Mouse (Mus musculus) cerebellum, adult (tissue): ENCODE measurements at regions not wholly inside any gene's neighbourhood (a gene's known extent, or its start where the extent isn't known, plus 50 kb on each side); places are given as distances from the start of the nearest gene placed in this dataset.

Experiments
- ATAC-seq: cut with Nextera tagmentation; 2 replicates; pipeline ENCODE4 v1.9.2; 2017; ENCODE audit warnings: mild to moderate bottlenecking, moderate library complexity, mixed read lengths; ENCODE audit not compliant: insufficient number of reproducible peaks, low FRiP score, low TSS enrichment

DNA sequence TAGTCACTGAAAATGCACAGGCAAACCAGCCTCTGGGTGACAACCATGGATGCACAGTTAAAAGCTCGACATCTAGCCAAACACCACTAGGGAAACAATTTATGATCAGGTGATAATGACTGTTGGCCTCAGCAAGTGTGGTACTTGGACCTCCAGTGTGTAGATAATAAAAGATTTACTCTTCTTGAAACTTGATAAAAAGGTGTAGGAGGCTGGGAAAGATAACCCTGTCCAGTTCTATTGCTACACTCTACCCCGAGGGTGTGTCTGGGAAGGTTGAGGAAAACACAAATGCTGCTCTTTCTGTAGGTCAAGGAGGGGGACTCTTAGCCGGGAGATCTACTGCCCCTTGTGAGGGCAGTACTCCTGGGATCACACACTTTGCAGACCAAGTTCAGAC is 152.4 kb upstream of the Pik3r1 start:
- ATAC-seq: no peak

DNA sequence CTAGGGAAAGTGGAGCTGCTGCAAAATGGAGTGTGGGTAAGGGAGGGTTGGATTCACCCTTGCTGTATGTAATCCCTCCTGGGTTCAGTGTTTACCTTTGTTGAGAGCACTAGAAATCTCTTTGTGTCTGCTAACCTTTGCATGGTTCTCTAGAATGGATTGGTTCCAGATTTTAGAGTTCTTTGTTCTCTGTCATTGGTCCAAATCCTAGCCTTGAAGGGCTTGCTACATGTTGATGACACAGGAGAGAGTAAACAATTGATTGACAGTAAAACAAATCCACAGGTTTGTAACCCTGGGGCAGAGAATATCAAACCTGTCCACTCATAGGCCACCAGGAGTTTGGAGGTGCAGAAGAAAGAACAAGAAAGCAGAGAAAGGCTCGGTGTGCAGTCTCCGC is 156.6 kb upstream of the Pik3r1 start:
- no peak for ATAC-seq

DNA sequence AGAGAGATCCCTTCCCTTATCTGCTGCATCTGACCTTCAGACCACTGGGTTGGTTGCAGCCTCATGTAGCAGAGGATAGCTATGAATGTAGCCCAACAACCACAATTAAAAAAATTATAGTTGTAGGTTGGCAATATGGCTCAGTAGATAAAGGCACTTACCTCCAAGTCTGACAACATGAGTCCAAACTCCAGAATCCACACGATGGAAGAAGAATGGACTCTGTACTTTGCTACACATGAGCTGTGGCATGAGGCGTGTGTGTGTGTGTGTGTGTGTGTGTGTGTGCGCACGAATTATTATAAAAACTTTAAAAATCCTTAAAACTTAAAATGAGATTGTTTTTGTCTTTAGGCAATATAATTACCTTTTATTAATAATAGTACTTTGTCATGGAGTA is 163.2 kb upstream of the Pik3r1 start:
- no peak for ATAC-seq

DNA sequence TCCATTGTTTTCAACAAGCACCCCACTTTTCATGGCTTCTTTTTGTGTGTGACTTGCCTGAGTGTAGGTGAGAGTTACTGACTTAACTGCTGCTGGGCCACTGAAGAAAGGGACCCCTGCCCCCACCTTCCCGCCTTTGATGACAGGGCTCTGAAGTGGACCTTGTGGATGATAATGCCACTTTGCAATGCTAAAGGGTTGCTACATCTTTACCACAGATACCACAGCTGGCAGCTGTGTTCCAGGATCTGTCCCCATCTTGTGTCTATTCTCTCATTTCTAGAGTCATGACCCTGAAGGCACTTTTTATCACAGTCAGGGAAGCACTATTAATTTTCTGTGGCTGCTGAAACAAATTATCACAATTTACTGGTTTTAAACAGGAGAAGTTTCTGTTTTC is 163.9 kb upstream of the Pik3r1 start:
- ATAC-seq: no peak

DNA sequence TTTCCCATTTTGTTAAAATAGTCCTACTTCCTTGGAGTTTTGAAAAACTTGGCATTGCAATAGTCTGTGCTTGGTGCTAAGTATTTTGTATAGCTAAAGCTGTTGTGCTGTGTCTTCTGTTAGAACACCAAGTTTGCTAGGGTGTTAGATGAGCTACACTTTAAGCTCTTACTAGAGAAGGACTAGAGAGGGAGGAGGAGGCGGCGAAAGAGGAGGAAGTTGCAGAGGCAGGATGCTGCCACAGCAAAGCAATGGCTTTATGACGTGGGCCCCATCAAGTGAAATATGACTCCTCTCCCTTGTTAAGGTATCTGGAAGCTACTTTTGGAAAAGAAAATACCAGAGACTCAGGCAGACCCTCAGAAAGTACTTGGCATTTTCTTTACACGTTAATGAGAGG is 167.8 kb upstream of the Pik3r1 start:
- no peak for ATAC-seq

DNA sequence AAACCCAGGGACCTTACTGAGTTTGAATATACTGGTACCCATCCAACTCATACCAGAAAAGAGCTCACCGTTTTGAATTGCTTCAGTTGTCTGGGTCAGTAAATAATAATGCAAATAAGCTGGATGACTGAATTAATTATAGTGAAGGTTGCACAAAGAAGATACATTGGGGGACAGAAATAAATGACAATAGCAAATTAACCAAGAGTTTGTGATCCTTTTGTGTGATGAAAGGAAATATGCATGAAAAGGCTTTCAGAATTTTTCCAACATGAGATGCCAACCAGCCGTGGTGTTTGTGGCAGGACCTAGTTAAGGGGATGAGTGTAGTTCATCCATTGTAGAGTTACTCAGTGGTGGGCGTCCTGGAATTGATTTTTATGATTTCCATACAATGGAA is 186.5 kb upstream of the Pik3r1 start:
- ATAC-seq: no peak

DNA sequence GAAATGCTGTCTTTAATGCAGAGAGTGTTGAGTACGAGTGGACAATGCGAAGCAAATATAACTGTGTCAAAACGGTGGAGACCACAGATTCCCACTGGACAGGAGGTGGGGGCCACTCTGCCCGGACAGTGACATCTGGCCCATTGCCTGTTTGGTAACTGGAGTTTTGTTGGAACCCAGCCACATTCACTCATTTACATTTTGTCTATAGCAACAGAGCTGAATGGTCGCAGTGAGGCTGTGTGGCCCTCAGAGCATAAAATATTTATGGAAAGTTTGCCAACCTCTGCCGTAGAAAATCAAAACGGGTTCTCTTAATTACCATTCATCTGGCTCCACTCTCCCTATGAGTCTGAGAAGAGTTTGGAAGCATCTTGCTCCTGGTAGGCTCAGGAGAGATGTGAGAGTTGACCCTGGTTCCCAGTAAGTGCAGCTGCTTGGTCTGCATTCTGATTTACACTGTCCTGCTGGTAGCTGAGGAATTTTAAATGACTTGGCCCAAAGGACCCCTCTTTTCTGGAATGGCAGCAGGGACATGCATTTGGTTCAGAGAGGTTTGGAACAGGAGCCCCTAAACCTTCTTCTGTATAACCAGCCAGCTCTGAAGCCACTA is 187.9 kb upstream of the Pik3r1 start:
- ATAC-seq: no peak

DNA sequence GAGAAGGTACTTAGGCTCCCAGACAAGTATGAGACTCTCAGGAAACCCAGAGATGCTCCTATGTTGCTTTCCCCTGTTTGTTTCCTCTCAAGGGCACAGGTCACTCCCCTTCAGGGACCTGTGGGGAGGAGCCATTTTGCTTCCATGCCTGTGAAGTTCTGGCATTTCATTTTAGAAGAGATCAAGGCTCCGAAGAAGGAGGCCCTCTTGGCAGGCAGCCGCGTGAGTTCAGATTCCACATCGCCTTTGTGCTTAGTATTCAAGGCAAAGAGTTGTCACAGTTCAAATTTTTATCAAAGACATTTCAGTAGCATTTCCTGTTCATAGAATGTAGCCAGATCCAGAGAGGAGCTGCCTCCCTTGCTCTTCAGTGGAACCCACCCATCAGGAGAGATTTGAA is 189.8 kb upstream of the Pik3r1 start:
- ATAC-seq: no peak

DNA sequence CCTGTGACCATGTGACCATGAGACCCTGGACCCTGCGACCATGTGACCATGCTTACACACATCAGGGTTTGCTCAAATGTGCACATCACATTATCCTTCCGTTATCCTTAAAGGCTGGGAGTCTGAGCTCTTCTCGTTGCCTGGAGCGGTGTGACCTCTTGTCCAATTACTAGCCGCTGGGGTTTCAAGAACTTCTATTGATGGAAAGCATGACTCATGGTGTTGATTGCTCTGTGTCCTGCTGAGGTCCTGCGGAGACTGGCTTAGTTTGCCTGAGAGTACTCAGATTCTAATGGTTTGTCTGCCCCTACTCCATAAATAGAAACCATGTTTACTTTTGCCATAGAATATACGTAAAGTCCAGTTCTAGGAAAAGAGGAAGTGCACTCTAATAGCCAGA is 197.5 kb upstream of the Pik3r1 start:
- no peak for ATAC-seq

DNA sequence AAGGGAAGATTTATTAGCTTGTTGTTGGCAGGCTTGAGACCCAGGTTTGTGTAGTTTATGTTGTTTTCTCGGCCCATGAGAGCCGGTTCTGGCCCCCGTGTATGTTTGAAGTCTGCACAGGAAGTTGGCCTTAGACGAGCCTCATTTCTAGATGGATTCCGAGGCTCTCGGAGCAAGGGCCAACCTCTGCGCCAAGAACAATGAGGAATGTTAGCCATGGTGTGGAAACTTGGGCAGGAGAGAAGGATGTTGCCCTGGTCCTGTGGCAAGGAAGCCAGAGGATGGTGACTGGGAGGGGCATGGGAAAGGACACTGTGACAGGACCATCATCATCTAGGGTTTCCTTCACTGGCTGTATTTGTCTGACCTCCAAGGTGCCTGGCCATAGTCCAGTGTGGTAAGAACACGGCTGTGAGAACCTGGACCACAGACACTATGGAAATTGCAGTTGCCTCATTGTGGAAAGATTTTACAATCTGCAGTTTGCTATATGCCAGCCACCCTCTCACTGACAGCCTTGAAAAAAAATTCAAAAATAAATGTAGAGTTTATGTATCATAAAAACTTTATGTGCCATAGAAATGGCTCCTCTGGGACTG is 198.9 kb upstream of the Pik3r1 start:
- ATAC-seq: no peak

DNA sequence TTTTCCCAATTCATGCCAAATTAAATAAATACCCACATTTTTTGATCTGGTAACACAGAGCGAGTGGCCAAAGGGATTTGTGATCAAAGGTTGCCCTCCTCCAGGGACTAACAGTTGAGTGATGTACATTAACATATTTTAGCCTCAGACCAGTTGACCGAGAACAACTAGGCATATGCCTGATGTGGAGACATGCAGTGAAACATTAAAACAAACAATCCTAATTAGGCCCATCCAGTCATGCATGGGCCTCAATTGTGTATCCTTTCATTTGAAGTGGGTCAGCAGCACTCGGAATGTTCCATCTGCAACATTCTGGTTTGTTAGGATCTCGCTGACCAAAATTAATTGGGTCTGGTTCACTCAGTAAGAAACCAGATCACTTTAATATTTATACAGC is 199.4 kb upstream of the Pik3r1 start:
- ATAC-seq: no peak

DNA sequence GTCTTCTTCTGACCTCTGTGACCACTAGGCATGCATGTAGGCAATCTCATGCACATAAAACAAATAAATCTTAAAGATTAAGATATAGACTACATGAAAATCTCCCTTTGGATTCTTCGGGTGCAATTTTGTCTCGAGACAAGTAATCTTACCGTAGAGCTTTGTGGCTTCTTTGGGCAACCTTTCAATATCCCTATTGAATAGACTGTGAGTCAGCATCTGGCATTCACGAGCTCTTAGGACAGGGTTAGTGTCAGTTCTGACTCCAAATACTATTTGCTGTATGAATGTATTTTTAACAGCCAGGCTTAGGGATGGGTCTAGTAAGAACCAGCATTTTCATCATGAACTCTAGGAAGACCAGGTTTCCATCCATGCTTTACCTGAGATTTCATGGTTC is 208.7 kb upstream of the Pik3r1 start:
- ATAC-seq: no peak

DNA sequence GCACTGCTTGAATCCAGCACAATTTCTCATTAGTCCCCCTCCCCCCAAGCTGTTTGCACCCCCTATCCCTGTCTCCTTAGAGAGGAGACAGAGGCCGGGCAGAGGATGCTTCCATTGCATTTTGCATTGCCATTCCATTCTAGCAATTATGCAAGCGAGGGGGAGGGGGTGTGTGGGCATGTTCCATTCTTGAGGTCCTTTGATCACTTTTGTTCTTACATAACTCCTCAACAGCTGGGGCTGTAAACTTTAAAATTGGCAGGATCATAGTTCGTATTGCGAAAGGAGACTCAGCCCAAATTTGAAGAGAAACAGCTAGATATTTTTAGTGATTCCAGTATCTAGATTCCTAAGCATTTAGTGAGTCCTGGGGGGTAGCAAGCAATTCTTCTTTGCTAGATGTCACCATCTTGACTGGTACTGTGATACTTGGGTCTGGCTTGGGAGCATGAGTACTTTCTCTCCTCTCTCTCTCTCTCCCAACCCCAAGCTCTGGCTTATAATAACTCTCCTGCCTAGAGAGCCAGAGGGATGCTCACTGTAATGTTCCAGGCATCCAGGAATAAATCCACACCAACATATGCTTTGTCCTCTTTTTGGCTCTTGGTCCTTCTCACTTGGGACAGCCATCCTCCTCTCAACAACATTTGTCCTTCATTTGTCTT is 212.3 kb upstream of the Pik3r1 start:
- ATAC-seq: no peak

DNA sequence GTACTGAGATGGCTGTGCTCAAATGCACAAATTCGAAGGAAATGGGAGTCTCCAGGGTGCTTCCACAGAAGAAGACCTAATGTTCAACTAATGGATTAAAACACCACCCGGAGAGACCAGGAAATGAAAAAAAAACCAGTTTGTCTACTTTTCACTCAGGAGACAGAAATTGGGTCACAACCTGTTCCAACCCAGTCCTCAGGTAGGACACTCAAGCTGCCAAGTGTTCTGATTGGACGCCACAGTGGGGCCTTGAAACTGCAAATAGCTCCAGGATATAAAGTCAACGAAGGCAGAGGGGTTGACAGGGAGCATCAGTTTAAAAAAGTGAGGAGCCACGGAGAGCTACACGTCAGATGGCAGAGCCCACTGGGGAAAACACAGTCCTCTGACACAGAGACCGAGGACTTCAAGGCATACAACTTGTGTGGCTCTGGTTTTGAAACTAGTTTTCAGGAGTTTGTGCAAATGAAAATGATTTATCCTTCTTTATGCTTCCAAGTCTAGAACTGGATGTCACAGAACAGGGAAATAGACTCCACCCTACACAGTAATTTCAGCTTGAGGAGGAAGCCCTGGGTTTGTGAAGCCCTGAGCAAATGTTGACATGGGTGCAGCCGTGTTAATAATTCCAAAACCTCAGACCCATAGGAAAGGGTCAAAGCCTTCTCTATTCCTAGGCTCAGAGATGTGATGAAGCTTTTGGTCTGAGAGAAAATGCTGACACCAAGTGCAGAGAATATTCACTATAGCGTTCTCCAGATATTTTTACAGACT is 220.8 kb upstream of the Pik3r1 start:
- no peak for ATAC-seq

DNA sequence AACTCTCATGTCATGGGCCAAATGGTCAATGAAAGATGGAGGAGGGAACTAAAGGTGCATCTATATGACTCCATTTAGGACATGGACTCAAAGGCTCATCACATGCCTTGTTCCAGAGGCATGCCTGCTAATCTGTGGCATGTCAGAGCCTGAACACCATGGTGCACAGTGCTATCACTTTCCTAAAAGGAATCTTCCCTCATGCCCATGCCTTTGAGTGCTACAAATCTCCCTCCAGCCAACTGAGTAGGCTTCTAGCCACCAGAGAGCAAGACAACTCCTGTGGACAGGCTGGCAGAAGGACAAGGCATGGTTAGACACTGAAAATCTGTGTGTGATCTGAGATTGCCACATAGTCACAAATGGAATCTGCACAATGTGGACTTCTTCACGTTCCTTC is 223.7 kb upstream of the Pik3r1 start:
- ATAC-seq: no peak

DNA sequence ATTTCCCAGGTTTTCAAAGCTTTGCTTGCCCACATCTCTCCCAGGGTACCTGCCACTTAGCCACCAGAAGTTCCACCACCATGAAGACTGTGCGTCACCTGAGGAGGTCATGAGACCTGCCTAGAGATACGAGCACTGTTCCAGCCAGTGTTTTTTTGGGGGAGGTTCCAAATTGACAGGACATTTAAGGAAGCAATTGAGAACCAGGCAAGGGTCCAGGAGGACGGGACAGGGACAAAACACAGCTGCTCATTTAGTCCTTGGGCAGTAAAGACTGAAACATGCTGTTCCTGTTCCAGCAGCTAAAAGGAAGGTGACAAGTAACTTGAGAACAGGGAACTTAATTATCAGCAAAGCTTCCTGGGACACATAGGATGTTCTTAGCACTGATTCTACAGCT is 226.8 kb upstream of the Pik3r1 start:
- no peak for ATAC-seq

DNA sequence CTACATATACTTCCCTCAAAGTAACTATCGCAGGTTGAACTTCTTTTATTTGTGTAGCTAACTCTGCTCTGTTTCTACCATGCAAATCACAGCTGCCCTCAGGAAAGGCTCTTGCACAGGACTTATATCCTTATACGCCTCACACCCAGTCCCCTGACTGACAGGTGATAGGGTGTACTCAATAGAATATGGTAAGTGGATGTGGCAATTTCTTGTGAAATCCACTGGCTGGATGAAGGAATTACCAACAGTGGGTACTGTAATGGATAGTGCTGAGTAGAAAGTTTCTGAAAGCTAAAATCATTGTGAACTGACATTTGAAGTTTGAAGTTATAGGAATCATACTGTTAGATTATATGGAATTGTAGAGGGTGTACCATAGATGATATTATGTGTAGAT is 227.5 kb upstream of the Pik3r1 start:
- ATAC-seq: no peak

DNA sequence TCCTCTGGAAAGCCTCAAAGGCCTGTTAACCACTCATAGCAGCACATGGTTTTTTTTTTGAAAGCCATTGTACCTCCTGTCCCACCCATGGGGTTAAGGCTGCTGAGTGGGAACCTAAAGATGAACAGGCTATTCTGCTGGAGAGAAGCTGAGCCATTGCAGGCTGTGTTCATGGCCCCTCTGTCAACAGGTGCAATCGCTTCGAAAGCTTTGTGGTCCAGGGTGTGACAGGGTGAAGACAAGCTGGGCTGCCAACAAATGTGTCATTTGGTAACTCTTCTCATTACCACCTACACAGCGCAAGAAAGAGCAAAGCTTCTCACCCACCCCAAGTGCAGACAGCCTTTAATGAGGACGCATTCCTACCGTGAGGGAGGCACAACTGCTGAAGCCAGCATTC is 228.1 kb upstream of the Pik3r1 start:
- ATAC-seq: no peak

DNA sequence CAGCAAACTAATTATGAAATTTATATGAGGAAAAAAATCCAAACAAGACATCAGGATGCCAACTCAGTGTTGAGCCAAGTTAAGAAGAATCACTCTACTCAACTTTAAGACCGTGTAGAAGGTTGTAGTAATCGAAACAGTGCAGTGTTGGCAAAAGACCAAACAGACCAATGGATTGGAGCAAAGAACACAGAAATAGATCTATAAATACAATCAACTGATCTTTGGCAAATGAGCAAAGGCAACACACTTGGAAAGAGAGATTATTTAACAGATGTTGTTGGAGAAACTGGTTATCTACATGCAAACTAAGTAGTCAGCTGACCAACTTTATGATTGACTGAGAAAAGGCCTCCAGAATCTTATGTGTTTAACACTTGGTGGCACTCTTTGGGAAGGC is 229.4 kb upstream of the Pik3r1 start:
- ATAC-seq: no peak

DNA sequence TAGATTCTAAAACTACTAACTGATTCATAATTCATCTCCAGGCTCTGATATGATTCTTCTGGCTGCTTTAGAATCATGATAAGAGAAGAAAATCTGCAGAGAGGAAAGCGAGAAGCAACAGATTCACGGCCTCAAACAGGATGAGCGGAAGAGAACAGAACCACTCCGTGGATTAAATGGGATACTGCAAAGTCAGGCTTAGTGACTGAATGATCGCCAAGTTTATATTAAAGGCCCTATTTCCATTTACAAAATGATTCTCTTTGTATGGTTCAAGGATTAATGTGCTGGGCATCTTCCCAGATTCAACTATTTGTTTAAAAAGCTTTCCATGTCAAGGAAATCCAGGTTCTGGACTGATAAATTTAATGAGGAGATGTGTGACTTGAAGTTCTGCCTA is 238.5 kb upstream of the Pik3r1 start:
- ATAC-seq: no peak

DNA sequence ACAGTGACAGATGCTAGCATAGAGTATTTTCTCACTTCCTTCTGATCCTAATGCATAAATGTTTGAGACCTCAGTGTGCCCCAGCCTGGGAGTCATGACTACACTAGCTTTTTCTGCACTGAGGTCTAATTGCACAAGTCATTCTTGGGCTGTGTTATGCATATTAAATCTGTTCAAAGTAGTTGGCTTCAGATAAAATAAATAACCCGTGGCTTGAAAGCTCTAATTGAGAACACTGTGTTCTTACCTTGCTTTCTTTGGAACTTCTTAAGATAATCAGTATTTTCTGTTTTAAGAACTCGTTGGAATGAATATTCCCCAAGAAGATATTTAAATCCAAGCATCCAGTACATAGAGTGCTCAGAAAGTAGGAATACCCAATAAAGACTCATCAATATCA is 243.9 kb upstream of the Pik3r1 start:
- no peak for ATAC-seq

DNA sequence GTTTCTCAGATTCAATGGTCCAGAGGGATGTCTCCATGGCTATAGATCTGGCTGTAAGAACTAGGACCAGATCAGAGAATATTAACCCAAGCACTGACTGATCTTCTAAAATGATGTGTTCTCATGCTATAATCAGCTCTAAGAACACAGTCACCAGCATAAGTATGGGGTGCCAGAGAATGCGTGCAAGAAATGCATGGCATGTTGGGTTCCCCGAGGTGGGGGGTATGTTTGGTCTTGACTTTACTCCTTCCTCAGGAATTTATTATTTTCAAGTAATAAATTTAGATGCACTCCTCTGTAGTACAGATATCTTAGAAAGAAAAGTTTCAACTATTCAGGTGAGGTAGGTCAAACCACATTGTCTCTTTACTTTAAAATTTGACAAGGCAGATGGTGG is 246.5 kb upstream of the Pik3r1 start:
- ATAC-seq: no peak
